Comparison of ENCODE assay signal across 1 mouse cellular context in the genomic region with DNA sequence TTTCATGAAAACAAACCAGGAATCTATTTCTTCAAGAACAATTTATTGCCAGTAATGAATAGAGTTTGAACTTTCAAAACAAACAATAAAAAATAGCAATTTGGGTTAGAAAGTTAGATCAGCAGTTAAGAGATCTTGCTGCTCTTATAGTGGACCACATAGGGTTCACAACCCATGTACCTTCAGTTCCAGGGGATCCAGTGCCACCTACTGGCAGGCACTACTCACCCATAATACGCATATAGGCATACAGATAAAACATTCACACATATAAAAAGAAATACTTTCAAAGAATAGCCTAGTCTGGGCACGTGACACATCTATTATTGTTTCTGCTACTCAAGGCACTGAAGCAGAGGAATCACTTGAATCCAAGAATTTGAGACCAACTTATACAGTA.
A peak's percentile ranks its signal among the peaks of the same experiment; 100 is the strongest.
TF ChIP-seq lines count a peak whose summit lies in the region.

No protein-coding gene starts in this region.

TF ChIP-seq in MEL, 35 proteins besides CTCF, POLR2A, EP300 and RAD21 (continued from another document):
- TF ChIP-seq ELF1 (IDR thresholded peaks at IDR 0.05; ENCODE audit: low read depth, low read length) (no peak), TAL1 (IDR thresholded peaks at IDR 0.05; ENCODE audit: low read length) (no peak), MYB (IDR thresholded peaks at IDR 0.05; ENCODE audit: low read depth, low read length) (no peak), ZNF384 (IDR thresholded peaks at IDR 0.05; ENCODE audit: low read depth, low read length) (no peak), ZKSCAN1 (IDR thresholded peaks at IDR 0.05; ENCODE audit: low read depth, low read length) (no peak), MYC (IDR thresholded peaks at IDR 0.05; ENCODE audit: low read depth, low read length) (0 out of 2 replicates have a peak, but pooled peaks have one; percentile 36), MAX (IDR thresholded peaks at IDR 0.05; ENCODE audit: low read length) (0 out of 2 replicates have a peak, but pooled peaks have one; percentile 32), USF2 (IDR thresholded peaks at IDR 0.05; ENCODE audit: borderline replicate concordance in 1 of 2, insufficient read depth in 1 of 2, low read depth in 1 of 2, low read length in 2 of 2) (no peak), MXI1 (IDR thresholded peaks at IDR 0.05; ENCODE audit: low read depth, low read length) (no peak), MEF2A (IDR thresholded peaks at IDR 0.05; ENCODE audit: extremely low read depth, insufficient replicate concordance, low read depth, low read length, poor library complexity, severe bottlenecking) (no peak; the same call in 1 of the 2 replicates), E2F4 (IDR thresholded peaks at IDR 0.05; ENCODE audit: borderline replicate concordance, low read depth, low read length) (no peak), ZC3H11A (IDR thresholded peaks at IDR 0.05; ENCODE audit: low read depth, low read length) (no peak), TCF12 (IDR thresholded peaks at IDR 0.05; ENCODE audit: low read depth, low read length) (no peak), JUND (IDR thresholded peaks at IDR 0.05; ENCODE audit: low read depth, low read length) (no peak; the same call in 1 of the 2 replicates), NRF1 (IDR thresholded peaks at IDR 0.05; ENCODE audit: insufficient read depth, low read depth, low read length, poor library complexity, severe bottlenecking) (no peak), ZMIZ1 (IDR thresholded peaks at IDR 0.05; ENCODE audit: low read depth, low read length) (no peak), RCOR1 (IDR thresholded peaks at IDR 0.05; ENCODE audit: low read depth, low read length) (0 out of 2 replicates have a peak, but pooled peaks have one; percentile 4), BHLHE40 (IDR thresholded peaks at IDR 0.05; ENCODE audit: borderline replicate concordance, low read depth, low read length) (no peak), ETS1 (IDR thresholded peaks at IDR 0.05; ENCODE audit: low read depth, low read length) (no peak), GABPA (IDR thresholded peaks at IDR 0.05; ENCODE audit: low read depth, low read length) (no peak), KAT2A (conservative IDR thresholded peaks at IDR 0.05; ENCODE audit: low read depth, low read length) (no peak), POLR2AphosphoS5 (IDR thresholded peaks at IDR 0.05; ENCODE audit: borderline replicate concordance, low read depth, low read length) (no peak), GATA1 (IDR thresholded peaks at IDR 0.05; ENCODE audit: low read depth, low read length) (no peak; the same call in 1 of the 2 replicates), TBP (IDR thresholded peaks at IDR 0.05; ENCODE audit: low read depth, low read length) (no peak), SIN3A (IDR thresholded peaks at IDR 0.05; ENCODE audit: low read length) (no peak; the same call in 1 of the 2 replicates), POLR2AphosphoS2 (IDR thresholded peaks at IDR 0.05; ENCODE audit: low read length) (no peak; the same call in 1 of the 2 replicates), NELFE (IDR thresholded peaks at IDR 0.05; ENCODE audit: low read depth, low read length) (no peak), SMC3 (IDR thresholded peaks at IDR 0.05; ENCODE audit: low read depth, low read length) (peak; percentile 82), UBTF (IDR thresholded peaks at IDR 0.05; ENCODE audit: borderline replicate concordance, insufficient read depth, low read depth, low read length) (no peak)
TF ChIP-seq in MEL: peak in this region for 4.
